Mouse (Mus musculus): ENCODE results near the gene Arhgef7. TPM values are rescaled to one million over a fixed set of nuclear protein-coding genes. Genes with fewer than 3 reads are reported as not detected.

Arhgef7 gene
- polyA plus RNA-seq, 1 experiment from 2014 or later = 9.2 TPM

- Histone ChIP-seq H3K4me3 (ENCODE audit: low read depth, low read length) (no peak overlapping the region), H3K9ac (replicated peaks) (no peak overlapping the region), H3K9me3 (ENCODE audit: low read length) (no peaks in the 10 kb centered on the region), H3K4me1 (ENCODE audit: insufficient read depth) (peaks cover 5% of the 10 kb centered on the region; the same call in 1 of the 2 replicates), H3K36me3 (replicated peaks; ENCODE audit: insufficient read depth, low read length) (peaks cover 30% of the 10 kb centered on the region; the same call in 1 of the 2 replicates), H3K27ac (ENCODE audit: low read depth) (no peak overlapping the region), H3K27me3 (ENCODE audit: insufficient read depth, low read length) (no peaks in the 10 kb centered on the region), H3K4me2 (ENCODE audit: low read depth, low read length) (no peak overlapping the region)
- no peak for TF ChIP-seq CTCF (IDR thresholded peaks at IDR 0.05; ENCODE audit: low read depth)
- TF ChIP-seq EP300 (IDR thresholded peaks at IDR 0.05; ENCODE audit: low read depth) = no peak
- DNase-seq (no peak), ATAC-seq (no peak)
- 85% methylated on average over 16 of the region's 16 CpGs for WGBS (ENCODE audit: insufficient replicate concordance)
Observed at GRCm38 (mm10) chr8:11834691-11835090, 107.2 kb downstream of the Arhgef7 start.

- no peaks in the 10 kb centered on the region for H3K4me1 ChIP-seq (ENCODE audit: insufficient read depth)
- no peak within 1 kb of the TSS for H3K9ac ChIP-seq (replicated peaks)
- no peaks in the 10 kb centered on the region for H3K9me3 ChIP-seq (ENCODE audit: low read length)
- no peaks in the 10 kb centered on the region for H3K36me3 ChIP-seq (replicated peaks; ENCODE audit: insufficient read depth, low read length)
- H3K27ac ChIP-seq (ENCODE audit: low read depth) = no peak within 1 kb of the TSS
- no peak within 1 kb of the TSS for H3K4me3 ChIP-seq (ENCODE audit: low read depth, low read length)
- no peak within 1 kb of the TSS for H3K4me2 ChIP-seq (ENCODE audit: low read depth, low read length)
- ATAC-seq (no peak), DNase-seq (no peak)
- no peaks in the 10 kb centered on the region for H3K27me3 ChIP-seq (ENCODE audit: insufficient read depth, low read length)
- TF ChIP-seq CTCF (IDR thresholded peaks at IDR 0.05; ENCODE audit: low read depth) (no peak), EP300 (IDR thresholded peaks at IDR 0.05; ENCODE audit: low read depth) (no peak)
- WGBS (ENCODE audit: insufficient replicate concordance) = 78% methylated on average over 5 of the region's 5 CpGs
Observed at GRCm38 (mm10) chr8:11840174-11840573, 112.7 kb downstream of the Arhgef7 start, which contains the start of gene Tex29. Tex29 (plus strand) TSS chr8:11840474.

DNA sequence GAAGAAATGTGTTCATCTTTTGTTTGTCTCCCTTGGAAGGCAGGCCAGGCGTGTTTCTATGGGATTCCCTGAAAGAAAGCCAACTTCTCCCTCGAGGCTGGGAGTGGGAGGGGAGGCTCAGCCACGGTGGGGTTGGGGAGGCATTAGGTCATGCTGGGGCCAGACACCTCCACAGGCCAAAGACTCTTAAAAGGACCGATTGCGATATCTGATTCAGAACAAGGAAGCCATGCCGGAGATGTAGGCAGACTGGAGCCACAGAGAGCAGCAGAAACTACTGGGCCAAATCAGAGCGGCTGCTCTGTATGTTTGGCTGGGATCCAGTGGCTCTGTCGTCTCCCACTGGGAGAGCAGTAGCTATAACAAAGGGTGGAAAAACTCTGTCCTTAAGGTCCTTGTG is 114.0 kb downstream of the Arhgef7 start:
- no peak for DNase-seq

DNA sequence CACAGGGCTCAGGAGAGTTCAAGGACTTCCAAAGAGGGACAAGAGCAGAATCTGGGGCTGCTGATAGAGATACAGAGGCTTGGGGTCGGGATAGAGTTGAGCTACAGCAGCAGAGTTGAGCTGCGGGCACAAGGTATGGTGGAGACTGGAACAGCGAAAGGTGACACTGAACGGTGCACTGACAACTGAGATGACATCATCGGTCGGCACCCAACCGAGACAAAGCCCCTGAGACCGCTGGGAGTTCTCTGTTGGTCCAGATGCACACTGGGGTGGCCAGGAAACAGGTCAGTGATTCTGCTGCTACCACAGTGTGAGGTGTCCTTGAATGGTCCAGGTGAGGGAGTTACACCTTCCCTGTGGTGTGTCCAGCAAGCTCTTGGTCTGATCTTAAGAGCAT is 115.2 kb downstream of the Arhgef7 start:
- no peak for ATAC-seq
- no peak overlapping the region for H3K9ac ChIP-seq (replicated peaks)
- no peaks in the 10 kb centered on the region for H3K27me3 ChIP-seq (ENCODE audit: insufficient read depth, low read length)
- no peaks in the 10 kb centered on the region for H3K36me3 ChIP-seq (replicated peaks; ENCODE audit: insufficient read depth, low read length)
- DNase-seq = no peak
- H3K27ac ChIP-seq (ENCODE audit: low read depth) = no peak overlapping the region
- H3K9me3 ChIP-seq (ENCODE audit: low read length) = no peaks in the 10 kb centered on the region
- H3K4me3 ChIP-seq (ENCODE audit: low read depth, low read length) = no peak overlapping the region
- TF ChIP-seq EP300 (IDR thresholded peaks at IDR 0.05; ENCODE audit: low read depth) (no peak), CTCF (IDR thresholded peaks at IDR 0.05; ENCODE audit: low read depth) (no peak)
- WGBS (ENCODE audit: insufficient replicate concordance) = 73% methylated on average over 8 of the region's 8 CpGs
- H3K4me1 ChIP-seq (ENCODE audit: insufficient read depth) = no peaks in the 10 kb centered on the region
- H3K4me2 ChIP-seq (ENCODE audit: low read depth, low read length) = no peak overlapping the region

More for the DNA sequence above, 114.0 kb downstream of the Arhgef7 start:
- Histone ChIP-seq H3K9me3 (ENCODE audit: low read length) (no peaks in the 10 kb centered on the region), H3K4me1 (ENCODE audit: insufficient read depth) (no peaks in the 10 kb centered on the region), H3K4me2 (ENCODE audit: low read depth, low read length) (no peak overlapping the region), H3K9ac (replicated peaks) (no peak overlapping the region), H3K27me3 (ENCODE audit: insufficient read depth, low read length) (no peaks in the 10 kb centered on the region), H3K27ac (ENCODE audit: low read depth) (no peak overlapping the region), H3K4me3 (ENCODE audit: low read depth, low read length) (no peak overlapping the region), H3K36me3 (replicated peaks; ENCODE audit: insufficient read depth, low read length) (no peaks in the 10 kb centered on the region)
- 55% methylated on average over 8 of the region's 8 CpGs for WGBS (ENCODE audit: insufficient replicate concordance)
- TF ChIP-seq EP300 (IDR thresholded peaks at IDR 0.05; ENCODE audit: low read depth) = no peak
- TF ChIP-seq CTCF (IDR thresholded peaks at IDR 0.05; ENCODE audit: low read depth) = no peak
- no peak for ATAC-seq

DNA sequence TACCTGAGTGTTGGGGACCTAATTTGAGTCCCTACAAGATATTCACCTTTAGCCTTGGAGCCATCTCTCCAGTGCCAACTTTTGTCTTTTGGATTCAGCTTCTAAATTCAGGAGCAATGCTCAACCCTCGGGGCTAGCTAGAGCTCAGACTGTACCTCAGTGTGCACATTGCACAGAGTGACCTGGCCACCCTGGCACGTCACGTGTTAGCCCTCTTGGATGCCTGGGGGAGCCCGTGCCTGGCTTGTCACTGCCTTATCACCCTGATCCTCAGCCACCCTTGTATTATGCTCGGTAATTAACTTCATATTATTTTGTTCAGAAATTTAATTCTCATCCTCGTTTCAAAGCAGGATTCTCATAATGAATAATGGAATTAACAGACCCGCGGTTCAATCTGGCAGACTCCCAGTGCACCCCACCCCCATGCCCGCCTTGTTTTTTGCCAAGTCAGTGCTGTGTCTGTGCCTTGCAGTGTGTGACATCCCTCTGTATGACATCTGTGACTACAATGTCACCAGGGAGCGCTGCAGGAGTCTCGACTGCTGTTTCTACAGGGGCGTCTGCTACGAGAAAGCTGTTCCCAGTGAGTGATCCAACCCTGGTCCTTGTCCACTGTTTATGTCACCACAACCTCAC is 116.3 kb downstream of the Arhgef7 start:
- TF ChIP-seq EP300 (IDR thresholded peaks at IDR 0.05; ENCODE audit: low read depth) (no peak), CTCF (IDR thresholded peaks at IDR 0.05; ENCODE audit: low read depth) (no peak)
- Histone ChIP-seq H3K9me3 (ENCODE audit: low read length) (no peaks in the 10 kb centered on the region), H3K9ac (replicated peaks) (no peak overlapping the region), H3K4me3 (ENCODE audit: low read depth, low read length) (no peak overlapping the region), H3K4me1 (ENCODE audit: insufficient read depth) (no peaks in the 10 kb centered on the region), H3K36me3 (replicated peaks; ENCODE audit: insufficient read depth, low read length) (no peaks in the 10 kb centered on the region), H3K4me2 (ENCODE audit: low read depth, low read length) (no peak overlapping the region), H3K27ac (ENCODE audit: low read depth) (no peak overlapping the region), H3K27me3 (ENCODE audit: insufficient read depth, low read length) (no peaks in the 10 kb centered on the region)
- ATAC-seq (no peak), DNase-seq (no peak)
- WGBS (ENCODE audit: insufficient replicate concordance) = 74% methylated on average over 13 of the region's 13 CpGs

DNA sequence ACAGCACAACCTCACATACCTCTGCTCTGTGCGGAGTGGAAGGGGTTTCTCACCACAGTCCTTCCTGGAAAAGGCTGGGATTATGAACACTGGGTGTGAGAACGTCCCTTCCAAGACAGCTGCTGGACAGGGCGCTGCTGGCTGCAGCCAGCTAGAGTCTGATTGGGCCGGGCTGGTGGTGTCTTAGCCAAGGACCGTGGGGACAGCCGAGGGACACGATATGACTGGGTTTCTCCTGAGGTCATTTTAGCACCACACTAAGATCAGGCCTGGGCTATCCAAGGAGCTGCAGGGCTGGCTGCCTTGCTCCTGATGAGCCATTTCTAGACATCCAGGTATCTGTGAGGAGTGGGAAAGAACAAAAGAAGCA is 116.8 kb downstream of the Arhgef7 start:
- ATAC-seq (no peak), DNase-seq (no peak)
- no peaks in the 10 kb centered on the region for H3K9me3 ChIP-seq (ENCODE audit: low read length)
- no peak overlapping the region for H3K4me3 ChIP-seq (ENCODE audit: low read depth, low read length)
- H3K4me1 ChIP-seq (ENCODE audit: insufficient read depth) = no peaks in the 10 kb centered on the region
- H3K4me2 ChIP-seq (ENCODE audit: low read depth, low read length) = no peak overlapping the region
- no peaks in the 10 kb centered on the region for H3K36me3 ChIP-seq (replicated peaks; ENCODE audit: insufficient read depth, low read length)
- H3K9ac ChIP-seq (replicated peaks) = no peak overlapping the region
- 72% methylated on average over 7 of the region's 7 CpGs for WGBS (ENCODE audit: insufficient replicate concordance)
- H3K27ac ChIP-seq (ENCODE audit: low read depth) = no peak overlapping the region
- no peaks in the 10 kb centered on the region for H3K27me3 ChIP-seq (ENCODE audit: insufficient read depth, low read length)
- no peak for TF ChIP-seq CTCF (IDR thresholded peaks at IDR 0.05; ENCODE audit: low read depth)
- no peak for TF ChIP-seq EP300 (IDR thresholded peaks at IDR 0.05; ENCODE audit: low read depth)
